Mouse (Mus musculus): ENCODE data around the gene Olfr15.
A peak's percentile ranks its signal among the peaks of the same experiment; 100 is the strongest.
"Not testable (repeated sequence)": the region's sequence is repeated elsewhere in the genome, so short reads cannot be mapped to it uniquely, and the experiment has no call there.

The Olfr15 gene

GRCm38 (mm10) chr16:3830588-3831109, at the start of gene Olfr15:
Gene Olfr15, plus strand, starts transcription at chr16:3830878.
- DNase-seq = no peak

DNA sequence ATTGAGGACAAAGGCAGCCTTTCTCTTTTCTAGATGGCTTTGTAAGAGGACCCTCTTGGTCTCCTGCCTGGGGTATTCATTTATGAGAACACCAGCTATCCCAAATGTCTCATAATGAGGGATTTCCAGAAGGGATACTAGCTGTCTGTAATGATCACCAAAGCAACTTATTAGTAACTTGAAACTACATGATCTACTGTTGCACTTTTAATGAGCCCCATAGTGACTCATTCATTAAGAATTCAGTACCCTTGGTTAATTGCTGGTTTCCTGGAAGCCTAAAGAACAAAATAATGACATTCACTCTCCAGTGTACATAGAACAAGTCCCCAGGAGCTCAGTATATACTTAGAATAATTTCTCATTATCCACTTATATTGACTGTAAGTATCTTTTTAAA, 49.4 kb upstream of the Olfr15 start:
- no peak for DNase-seq

DNA sequence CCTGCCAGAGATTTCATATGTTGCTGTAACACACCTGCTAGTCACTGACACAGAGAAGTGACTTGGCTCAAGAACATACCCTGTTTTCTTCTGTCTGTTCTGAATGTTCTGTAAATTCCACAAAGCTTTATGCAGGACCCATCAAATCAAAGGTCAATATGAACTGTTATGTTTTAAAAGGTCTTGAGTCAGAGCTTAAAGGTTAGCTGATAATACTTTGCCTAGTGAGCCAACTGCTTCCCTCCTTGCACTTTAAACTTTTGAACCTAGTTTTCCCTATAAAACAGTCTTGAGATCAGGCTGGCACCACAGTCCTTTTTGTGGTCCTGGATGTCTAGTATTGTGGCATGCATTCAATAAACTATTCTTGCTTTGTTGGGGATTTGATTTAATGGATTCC, 42.3 kb upstream of the Olfr15 start:
- no peak for DNase-seq

DNA sequence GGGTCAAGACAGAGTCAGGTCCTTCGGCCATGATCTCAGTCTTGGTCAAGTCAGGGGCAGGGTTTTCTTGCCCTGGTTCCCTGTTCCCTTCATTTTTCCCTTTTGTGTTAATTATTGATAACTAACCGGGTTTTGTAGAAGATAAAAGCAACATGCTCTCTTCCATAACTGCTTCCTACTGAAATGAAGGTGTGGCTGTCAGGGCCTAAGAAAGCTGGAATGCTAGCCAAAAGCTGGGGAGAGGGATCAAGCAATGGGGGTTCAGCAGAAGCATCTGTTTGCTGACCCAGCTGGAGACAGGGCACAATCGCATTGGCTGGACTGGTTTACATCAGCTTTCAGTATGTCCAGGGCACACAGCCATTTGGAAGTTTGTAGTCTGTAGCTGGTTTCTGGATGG, 22.5 kb upstream of the Olfr15 start:
- DNase-seq = no peak

DNA sequence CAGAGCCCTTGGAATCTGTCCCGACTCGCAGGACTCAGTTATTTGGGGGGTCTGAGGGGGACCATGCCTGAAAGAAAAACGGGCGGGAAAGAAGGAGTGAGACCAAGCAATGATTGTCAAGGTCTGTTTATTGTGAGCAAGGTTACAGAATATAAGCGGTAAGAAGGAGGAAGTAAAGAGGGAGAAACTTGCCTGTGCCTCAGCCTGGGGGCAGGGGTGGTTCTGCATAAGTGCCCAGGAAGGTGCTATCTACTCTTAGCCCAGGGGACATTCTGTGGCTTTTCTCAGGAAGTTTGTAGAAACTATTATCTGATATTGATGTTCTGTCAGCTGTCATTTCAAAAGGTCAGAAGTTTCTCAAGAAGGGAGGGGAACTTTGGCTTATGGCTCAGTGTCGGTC, 16.0 kb upstream of the Olfr15 start:
- not testable (repeated sequence) for DNase-seq

GRCm38 (mm10) chr16:3820202-3820601, 10.5 kb upstream of the Olfr15 start:
- no peak for DNase-seq

DNA sequence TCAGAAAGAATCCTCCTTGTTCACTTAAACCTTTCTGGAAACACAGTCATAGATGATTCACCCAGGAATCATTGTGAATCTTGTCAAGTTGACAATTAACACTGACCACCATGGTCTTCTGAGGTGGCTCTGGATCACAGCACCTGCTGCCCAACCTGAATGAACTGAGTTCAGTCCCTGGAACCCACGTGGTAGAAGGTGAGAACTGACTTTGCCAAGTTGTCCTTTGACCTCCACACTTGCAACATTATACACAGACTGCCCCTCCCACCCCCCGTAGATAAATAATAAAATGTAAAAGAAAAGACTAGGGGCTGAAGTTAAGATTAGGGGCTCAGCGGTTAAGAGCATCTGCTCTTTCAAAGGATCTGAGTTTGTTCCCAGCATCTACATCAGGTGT, 2.7 kb upstream of the Olfr15 start:
- DNase-seq = no peak

DNA sequence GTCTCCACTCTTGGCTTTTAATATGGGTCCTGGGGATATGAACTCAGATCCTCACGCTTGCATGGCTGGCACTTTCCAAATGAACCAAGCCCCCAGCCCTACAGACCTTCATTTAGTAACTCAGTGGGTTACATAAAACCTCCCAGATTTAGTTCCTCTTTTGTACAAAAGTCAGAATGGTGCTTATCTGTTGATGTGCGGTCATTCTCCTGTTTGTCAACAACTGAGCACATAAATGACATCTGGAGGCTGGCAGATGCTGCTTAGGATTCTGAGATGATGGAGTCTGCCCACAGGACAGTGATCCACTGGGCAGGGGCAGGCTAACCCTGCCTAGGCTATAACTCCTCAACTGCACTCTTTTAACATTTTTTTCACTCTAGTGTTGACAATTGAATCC, 951 bp upstream of the Olfr15 start:
- DNase-seq = no peak

DNA sequence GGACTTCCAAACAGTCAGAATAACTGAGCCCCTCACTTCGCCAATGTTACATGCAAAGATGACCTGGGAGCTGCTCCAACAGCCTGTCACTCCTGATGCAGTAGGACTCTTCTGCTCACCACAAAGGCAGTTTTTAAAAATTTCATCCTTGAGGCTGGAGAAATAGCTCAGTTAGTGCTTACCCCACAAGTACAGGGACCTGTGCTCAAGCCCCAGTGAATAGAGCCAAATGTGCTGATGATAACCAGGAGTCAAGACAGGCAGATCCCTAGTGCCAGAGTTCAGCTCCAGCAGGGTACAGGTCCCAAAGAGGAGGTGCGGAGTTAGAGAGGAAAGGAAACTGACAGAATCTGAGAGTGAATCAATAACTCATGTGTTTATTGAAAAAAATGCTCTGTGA, 4.8 kb downstream of the Olfr15 start:
- no peak for DNase-seq

GRCm38 (mm10) chr16:3839157-3839885, 8.6 kb downstream of the Olfr15 start:
- no peak for DNase-seq

- DNase-seq = no peak
These were observed 12.3 kb downstream of the Olfr15 start for GRCm38 (mm10) chr16:3842989-3843388.

DNA sequence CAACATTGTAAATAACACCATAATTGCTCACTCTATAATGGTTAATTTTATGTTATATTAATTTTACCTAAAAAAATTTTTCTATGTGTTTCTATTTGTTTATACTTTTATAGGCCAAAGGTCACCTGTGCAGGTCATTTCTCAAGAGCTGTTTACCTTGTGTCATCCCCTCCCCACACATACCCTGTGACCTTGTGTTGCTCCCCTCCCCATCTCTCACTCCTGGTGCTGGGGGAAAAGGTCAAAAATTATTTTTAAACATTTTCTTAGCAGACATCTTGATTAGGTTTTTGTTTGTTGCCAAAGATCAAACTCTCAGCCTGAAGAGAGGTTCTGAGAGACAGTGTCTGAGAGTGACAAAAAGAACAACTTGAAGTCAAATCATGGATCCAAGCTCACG, 13.1 kb downstream of the Olfr15 start:
- no peak for DNase-seq

DNA sequence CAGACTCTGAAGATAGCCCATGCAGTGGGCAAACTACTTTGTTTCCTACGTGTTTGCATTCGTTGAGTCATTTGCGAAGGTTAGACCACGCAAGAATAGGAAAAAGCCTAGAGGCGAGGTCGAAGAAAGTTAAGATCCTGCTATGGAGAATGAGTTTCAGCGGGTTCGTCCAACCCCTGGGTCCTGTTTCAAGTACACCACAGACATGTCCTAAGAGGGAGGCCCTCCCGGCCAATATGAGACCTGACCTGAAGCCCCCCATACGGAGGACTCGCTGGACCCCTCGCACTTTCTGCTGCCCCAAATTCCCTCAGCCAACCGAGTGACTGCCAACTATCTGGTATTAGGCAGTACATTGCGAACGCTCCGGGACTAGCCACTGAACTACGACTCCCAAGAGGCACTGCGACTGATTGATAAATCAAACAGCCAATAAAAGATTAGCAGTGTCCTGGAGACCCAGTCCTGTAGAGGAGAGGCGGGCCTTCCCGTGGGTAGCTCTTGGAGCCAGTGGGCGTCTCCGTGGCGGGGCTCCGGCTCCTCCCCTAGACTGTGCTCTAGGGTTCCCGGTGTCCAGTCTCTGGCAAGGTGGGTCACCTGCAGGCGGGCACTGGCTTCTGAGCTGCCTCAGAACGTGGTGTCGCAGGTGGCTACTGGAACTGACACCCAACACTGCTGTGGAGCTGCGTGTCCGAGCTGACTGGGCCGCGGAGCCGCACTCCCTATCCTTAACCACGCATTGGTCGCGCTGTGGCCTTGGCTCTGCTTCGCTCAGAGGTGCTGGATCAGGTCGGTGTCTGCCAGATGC, 16.2 kb downstream of the Olfr15 start, which contains the start of gene Zfp174:
Gene Zfp174, plus strand, starts transcription at position 558 of the 808 bp plus-strand sequence.
- DNase-seq = peak; percentile 82

DNA sequence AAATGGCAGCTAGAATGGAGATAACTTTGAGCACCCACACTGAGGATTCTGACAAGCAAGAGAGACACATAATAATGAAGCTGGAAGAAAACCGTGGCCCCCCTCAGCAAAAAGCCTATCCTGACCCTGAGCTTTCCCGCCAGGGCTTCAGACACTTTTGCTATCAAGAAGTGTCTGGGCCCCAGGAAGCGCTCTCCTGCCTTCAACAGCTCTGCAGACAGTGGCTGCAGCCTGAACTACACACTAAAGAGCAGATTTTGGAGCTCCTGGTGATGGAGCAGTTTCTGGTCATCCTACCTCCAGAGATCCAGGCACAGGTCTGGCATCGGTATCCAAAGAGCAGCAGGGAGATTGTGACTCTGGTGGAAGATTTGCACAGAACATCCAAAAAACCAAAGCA, 17.2 kb downstream of the Olfr15 start:
- no peak for DNase-seq

DNA sequence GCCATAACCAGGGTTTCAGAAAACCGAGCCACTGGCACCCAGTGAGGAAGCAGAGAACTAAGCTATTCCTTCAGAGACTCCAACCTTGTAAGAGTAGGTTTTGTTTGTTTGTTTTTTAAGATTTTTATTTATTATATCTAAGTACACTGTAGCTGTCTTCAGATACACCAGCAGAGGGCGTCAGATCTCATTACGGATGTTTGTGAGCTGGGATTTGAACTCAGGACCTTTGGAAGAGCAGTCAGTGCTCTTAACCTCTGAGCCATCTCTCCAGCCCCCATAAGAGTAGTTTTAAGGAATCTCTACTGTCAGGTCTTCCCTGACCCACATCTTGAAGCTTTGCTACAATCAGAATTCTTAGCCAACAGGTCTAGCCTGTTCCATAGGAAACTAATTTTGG, 17.7 kb downstream of the Olfr15 start:
- no peak for DNase-seq

DNA sequence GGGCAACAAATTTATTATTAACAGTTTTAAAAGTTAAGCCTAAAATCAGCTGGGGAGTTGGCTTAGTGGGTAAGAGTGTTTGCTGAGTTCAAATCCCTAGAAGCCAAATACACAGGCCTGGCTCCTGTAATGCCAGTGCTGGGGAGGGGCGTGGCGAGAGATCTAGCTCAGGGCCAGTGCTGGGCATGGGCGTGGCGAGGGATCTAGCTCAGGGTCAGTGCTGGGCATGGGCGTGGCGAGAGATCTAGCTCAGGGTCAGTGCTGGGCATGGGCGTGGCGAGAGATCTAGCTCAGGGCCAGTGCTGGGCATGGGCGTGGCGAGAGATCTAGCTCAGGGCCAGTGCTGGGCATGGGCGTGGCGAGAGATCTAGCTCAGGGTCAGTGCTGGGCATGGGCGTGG, 20.6 kb downstream of the Olfr15 start:
- not testable (repeated sequence) for DNase-seq

DNA sequence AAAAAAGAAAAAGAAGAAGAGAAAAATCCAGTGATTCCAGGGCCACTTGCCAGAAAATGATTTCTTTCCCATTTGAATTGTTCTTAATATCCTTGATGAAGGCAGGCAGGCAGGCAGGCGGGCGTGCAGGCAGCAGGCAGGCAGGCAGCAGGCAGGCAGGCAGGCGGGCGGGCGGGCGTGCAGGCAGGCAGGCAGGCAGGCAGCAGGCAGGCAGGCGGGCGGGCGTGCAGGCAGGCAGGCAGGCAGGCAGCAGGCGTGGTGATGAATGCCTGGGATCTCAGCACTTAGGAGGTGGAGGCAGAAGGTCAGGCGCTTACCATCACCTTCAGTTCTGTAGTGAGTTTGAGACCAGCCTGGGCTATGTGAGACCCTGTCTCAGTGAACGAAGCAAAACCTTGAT, 21.9 kb downstream of the Olfr15 start:
- no peak for DNase-seq

- DNase-seq = no peak
These were observed 23.9 kb downstream of the Olfr15 start for GRCm38 (mm10) chr16:3854437-3855182.

DNA sequence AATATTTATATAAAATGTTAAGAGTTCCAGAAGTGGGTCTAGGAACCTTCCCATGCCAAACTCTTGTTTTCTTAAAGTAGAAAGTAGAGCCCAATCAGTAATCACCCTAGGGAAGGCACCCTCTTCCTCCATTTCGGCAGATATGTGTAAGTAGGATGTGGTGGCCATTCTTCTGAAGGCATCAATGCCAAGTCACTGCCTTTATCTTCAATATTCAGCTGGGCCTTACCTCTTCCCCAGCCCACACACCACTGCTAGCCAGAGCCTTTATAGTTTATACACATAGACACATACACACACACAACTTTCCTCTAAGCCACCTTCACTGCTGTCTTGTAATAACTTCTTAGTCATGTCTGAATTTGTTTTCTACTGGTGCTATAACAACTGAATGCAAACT, 25.1 kb downstream of the Olfr15 start:
- DNase-seq = no peak

GRCm38 (mm10) chr16:3859254-3859653, 28.6 kb downstream of the Olfr15 start:
- no peak for DNase-seq

DNA sequence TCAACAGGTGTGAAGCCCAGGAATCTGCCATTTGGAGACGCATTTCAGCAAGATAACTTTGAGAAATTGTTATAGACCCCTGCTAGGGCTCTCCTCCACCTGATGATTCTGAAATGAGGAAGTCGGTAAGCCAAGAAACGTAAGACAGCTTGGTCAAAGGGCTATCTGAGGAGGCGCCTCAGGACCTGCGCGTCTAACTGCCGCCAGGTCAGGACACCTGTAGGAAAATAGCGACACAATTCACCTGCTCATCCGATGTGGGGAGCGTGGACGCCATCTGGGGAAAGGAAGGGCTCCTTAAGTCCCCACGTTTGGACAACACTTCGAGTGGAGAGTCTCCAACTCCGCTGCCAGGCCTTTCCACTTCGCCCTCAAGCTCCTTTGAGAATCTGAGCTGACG, 41.1 kb downstream of the Olfr15 start:
- DNase-seq = no peak

DNA sequence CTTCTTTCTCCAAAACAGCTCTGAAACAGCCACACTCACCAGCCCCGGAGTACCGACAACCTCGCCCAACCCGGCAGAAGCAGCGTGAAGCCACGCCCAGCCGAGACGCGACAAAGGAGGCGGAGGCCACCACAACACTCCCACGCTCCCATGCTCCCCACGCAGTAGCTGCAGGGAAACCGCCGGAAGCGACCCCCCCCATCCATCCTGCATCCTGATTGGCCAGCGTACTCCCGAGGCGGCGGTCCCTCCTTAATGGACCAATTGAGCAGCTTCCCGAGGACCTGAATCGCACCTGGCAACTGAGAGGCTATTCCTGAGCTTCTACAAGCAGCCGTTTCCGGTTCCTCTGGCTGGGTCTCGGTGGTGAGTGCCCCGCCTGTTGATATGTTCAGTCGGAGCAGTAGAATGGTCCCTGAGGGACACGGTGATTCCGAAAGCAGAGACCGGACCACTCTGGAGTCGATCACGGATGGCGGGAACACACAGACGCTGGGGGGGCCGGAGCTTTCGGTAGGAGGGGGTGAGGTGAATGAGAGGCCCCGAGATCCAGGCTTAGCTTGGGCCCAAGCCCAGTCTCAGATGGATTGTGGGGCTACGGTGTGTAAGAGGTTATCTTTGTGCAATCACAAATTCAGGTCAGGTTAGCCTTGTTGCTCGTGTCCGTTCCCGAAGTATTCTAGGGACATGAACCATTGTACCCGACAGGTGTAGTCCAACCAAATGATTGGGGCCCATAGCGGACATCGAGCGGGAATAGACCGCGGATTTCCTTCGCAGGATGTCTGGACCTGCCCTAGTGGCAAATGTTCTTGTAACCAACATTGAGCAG, 41.8 kb downstream of the Olfr15 start, which contains the start of gene Naa60:
Gene Naa60, plus strand, starts transcription at position 160 of the 832 bp plus-strand sequence.
- DNase-seq = peak; percentile 89

Data from right cerebral cortex, postnatal 4 days (tissue).